In genomic region chr3:53988796-53989195, GRCm38 (mm10) we compare ENCODE assay signal across 15 mouse cellular contexts.
DNase-seq lines count a peak whose midpoint lies in the region; ATAC-seq and TF ChIP-seq lines count a peak whose summit lies in the region.
"Had no signal": no experiment of that assay in that cellular context is flagged by ENCODE, and none has a peak within 500 bp of the region (broad histone marks: within the 10 kb centered on the region; RNA-seq: fewer than 3 reads in every experiment).

No protein-coding gene starts in this region.

- WGBS in kidney, postnatal 0 days = 53% methylated on average over 9 of the region's 9 CpGs
- 82% methylated on average over 9 of the region's 9 CpGs for whole genome bisulfite sequencing in heart, embryonic 11.5 days (ENCODE audit: insufficient replicate concordance)

- no peaks in the 10 kb centered on the region for H3K79me2 ChIP-seq in CH12.LX (replicated peaks; ENCODE audit: control insufficient read depth, extremely low read depth, insufficient read depth, poor library complexity, severe bottlenecking)

- H3K4me3 ChIP-seq in kidney, postnatal 0 days (replicated peaks; ENCODE audit: low read depth, low read length) = no peak overlapping the region
- H3K4me3 ChIP-seq in CH12.LX (replicated peaks in 1 of 3; ENCODE audit: low read depth in 2 of 3, low read length in 2 of 3, poor library complexity in 1 of 3) = no peak overlapping the region
- H3K4me3 ChIP-seq in heart, embryonic 11.5 days (ENCODE audit: low read depth, low read length) = no peak overlapping the region
- H3K4me3 ChIP-seq: limb, embryonic 15.5 days; stomach, embryonic 15.5 days had no signal

- in situ Hi-C loops in CH12.LX (cut with MboI; ENCODE audit: low pct_ligation_motif_present, low pct_unique_long_range_greater_than_20kb, low sequenced_read_pairs) = loop anchor here (25.0 kb wide), 1 partner anchor 251 kb away; no protein-coding TSS in a partner anchor

- H3K36me3 ChIP-seq in kidney, postnatal 0 days (ENCODE audit: insufficient read depth, low read length) = no peaks in the 10 kb centered on the region
- H3K36me3 ChIP-seq in CH12.LX (replicated peaks in 1 of 2; ENCODE audit: control insufficient read depth in 1 of 2, insufficient read depth in 1 of 2, low read length in 1 of 2) = no peaks in the 10 kb centered on the region
- no peaks in the 10 kb centered on the region for H3K36me3 ChIP-seq in heart, embryonic 11.5 days (ENCODE audit: control insufficient read depth, insufficient read depth, low read length)
- H3K36me3 ChIP-seq: limb, embryonic 15.5 days; stomach, embryonic 15.5 days had no signal

- DNase-seq in kidney, postnatal 0 days (ENCODE audit: low spot score) = peak; percentile 63
- DNase-seq in kidney, adult 11 months = no peak
- DNase-seq in CH12.LX (ENCODE audit: extremely low read depth) = peak; percentile 20
- DNase-seq in spleen, postnatal 14 days (ENCODE audit: low spot score in 2 of 2) = no peak
- no peak for DNase-seq in heart, adult 11 months
- DNase-seq: adrenal gland, postnatal 36 days; lung, adult 2 months; thymus, postnatal 36 days had no signal

- no peaks in the 10 kb centered on the region for H3K27me3 ChIP-seq in kidney, postnatal 0 days (ENCODE audit: insufficient read depth, low read length)
- H3K27me3 ChIP-seq in CH12.LX (replicated peaks) = no peaks in the 10 kb centered on the region
- H3K27me3 ChIP-seq in heart, embryonic 11.5 days (ENCODE audit: control insufficient read depth, insufficient read depth, low read length) = no peaks in the 10 kb centered on the region
- H3K27me3 ChIP-seq: limb, embryonic 15.5 days; stomach, embryonic 15.5 days had no signal

- H3K4me1 ChIP-seq in kidney, postnatal 0 days (replicated peaks; ENCODE audit: insufficient read depth, low read length) = no peaks in the 10 kb centered on the region
- peaks cover 0 to 32% of the 10 kb centered on the region in 2 experiments; a peak in 2 of 4 replicates for H3K4me1 ChIP-seq in CH12.LX (ENCODE audit: control insufficient read depth in 1 of 2, insufficient read depth in 2 of 2)
- no peaks in the 10 kb centered on the region for H3K4me1 ChIP-seq in heart, embryonic 11.5 days (ENCODE audit: control insufficient read depth, insufficient read depth, low read length)
- H3K4me1 ChIP-seq: limb, embryonic 15.5 days; stomach, embryonic 15.5 days had no signal

- no peak for TF ChIP-seq EP300 in CH12.LX (IDR thresholded peaks at IDR 0.05; ENCODE audit: low read length)

- dilution Hi-C loops in CH12.LX (cut with MboI; ENCODE audit: extremely low pct_ligation_motif_present, extremely low pct_unique_long_range_greater_than_20kb, low sequenced_read_pairs) = no loop called here

- H3K27ac ChIP-seq in kidney, postnatal 0 days = no peak overlapping the region
- no peak overlapping the region for H3K27ac ChIP-seq in CH12.LX (ENCODE audit: insufficient read depth, low read depth)
- no peak overlapping the region for H3K27ac ChIP-seq in heart, embryonic 11.5 days (ENCODE audit: low read depth, low read length)
- H3K27ac ChIP-seq: limb, embryonic 15.5 days; stomach, embryonic 15.5 days had no signal

- TF ChIP-seq RAD21 in CH12.LX (IDR thresholded peaks at IDR 0.05; ENCODE audit: low read depth, low read length) = no peak

- ATAC-seq in kidney, postnatal 0 days (replicated peaks; ENCODE audit: low FRiP score, low read depth) = no peak
- ATAC-seq in granulocyte monocyte progenitor cell, adult 5-6 weeks (replicated peaks; ENCODE audit: poor library complexity, severe bottlenecking) = peak; percentile 52; the same call in 1 of the 2 replicates
- ATAC-seq in megakaryocyte progenitor cell, adult 5-6 weeks (replicated peaks; ENCODE audit: poor library complexity) = peak; percentile 61
- ATAC-seq in heart, embryonic 11.5 days (replicated peaks; ENCODE audit: insufficient number of reproducible peaks, low FRiP score, low TSS enrichment) = no peak
- ATAC-seq: activated CD4-positive, CD25-positive, alpha-beta regulatory T cell, adult 4 months; inflammation-experienced regulatory T-cells, adult 6 months had no signal

- H3K4me2 ChIP-seq in kidney, postnatal 0 days (ENCODE audit: low read length) = no peak overlapping the region
- H3K4me2 ChIP-seq in CH12.LX (ENCODE audit: insufficient read depth, low read depth, poor library complexity, severe bottlenecking) = peak overlapping the region; percentile 29; the same call in 1 of the 2 replicates
- H3K4me2 ChIP-seq in heart, embryonic 11.5 days = no peak overlapping the region
- H3K4me2 ChIP-seq: limb, embryonic 15.5 days; stomach, embryonic 15.5 days had no signal

- no peak for TF ChIP-seq POLR2A in CH12.LX (IDR thresholded peaks at IDR 0.05; ENCODE audit: low read depth, low read length)

- no peaks in the 10 kb centered on the region for H3K9me3 ChIP-seq in kidney, postnatal 0 days (replicated peaks; ENCODE audit: low read length)
- H3K9me3 ChIP-seq in CH12.LX (replicated peaks; ENCODE audit: low read length) = no peaks in the 10 kb centered on the region
- no peaks in the 10 kb centered on the region for H3K9me3 ChIP-seq in heart, embryonic 11.5 days (replicated peaks; ENCODE audit: control insufficient read depth, low read length)
- H3K9me3 ChIP-seq: limb, embryonic 15.5 days; stomach, embryonic 15.5 days had no signal

- no peak for TF ChIP-seq CTCF in kidney, postnatal 0 days (IDR thresholded peaks at IDR 0.05; ENCODE audit: low read depth)
- TF ChIP-seq CTCF in CH12.LX (conservative IDR thresholded peaks at IDR 0.05 in 1 of 2, IDR thresholded peaks at IDR 0.05 in 1 of 2; ENCODE audit: low read depth in 2 of 2, low read length in 2 of 2) = no peak

- H3K9ac ChIP-seq in kidney, postnatal 0 days (ENCODE audit: low read depth, low read length) = no peak overlapping the region
- no peak overlapping the region for H3K9ac ChIP-seq in CH12.LX (ENCODE audit: insufficient read depth, low read depth)
- H3K9ac ChIP-seq in heart, embryonic 11.5 days (ENCODE audit: low read depth, low read length) = no peak overlapping the region
- H3K9ac ChIP-seq: limb, embryonic 15.5 days; stomach, embryonic 15.5 days had no signal

TF ChIP-seq in CH12.LX, 34 proteins besides CTCF, POLR2A, EP300 and RAD21:
- no peak for TF ChIP-seq CHD2 (IDR thresholded peaks at IDR 0.05; ENCODE audit: low read length)
- 0 out of 2 replicates have a peak, but pooled peaks have one; percentile 7 for TF ChIP-seq IRF4 (IDR thresholded peaks at IDR 0.05; ENCODE audit: low read depth, low read length)
TF ChIP-seq in CH12.LX: peak in this region for 1.

Comparison
In these comparisons a context has a peak if more than half of its experiments do, and no peak if none do; other contexts are left out.
1. DNase-seq: peak in kidney, postnatal 0 days (single experiment) and CH12.LX (single experiment); none in kidney, adult 11 months (single experiment), spleen, postnatal 14 days (0 of 2) and heart, adult 11 months (single experiment).
2. ATAC-seq: peak in granulocyte monocyte progenitor cell, adult 5-6 weeks (single experiment) and megakaryocyte progenitor cell, adult 5-6 weeks (single experiment); none in kidney, postnatal 0 days (single experiment) and heart, embryonic 11.5 days (single experiment).